Mouse (Mus musculus): Measurements from ENCODE around the gene Fndc3b.

Gene Fndc3b

DNA sequence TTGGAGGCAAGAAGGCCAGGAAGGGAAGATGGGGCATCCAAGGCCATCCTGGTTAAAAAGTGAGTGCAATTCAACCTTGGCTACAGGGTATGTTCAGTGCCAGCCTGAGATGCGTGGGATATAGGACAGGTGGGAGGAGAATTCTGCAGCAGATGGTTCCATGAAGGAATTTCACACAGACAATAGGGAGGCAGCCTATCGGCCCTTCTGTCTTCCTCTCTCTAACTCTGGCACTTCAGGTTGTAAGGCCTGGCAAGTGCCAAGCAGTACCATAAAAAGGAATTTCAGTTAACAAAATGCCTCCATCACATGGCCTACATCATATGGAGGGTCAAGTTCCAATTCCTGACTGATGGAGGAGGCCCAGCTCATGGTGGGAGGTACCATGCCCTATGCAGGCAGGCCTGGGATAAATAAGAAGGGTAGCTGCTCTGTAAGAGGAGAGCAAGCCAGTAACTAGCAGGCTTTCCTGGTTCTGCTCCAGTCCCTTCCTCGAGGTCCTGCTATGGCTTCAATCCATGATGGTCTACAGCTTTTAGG, 155.6 kb downstream of the Fndc3b start:
- no peak for DNase-seq (ENCODE audit: low spot score in 2 of 2)

DNA sequence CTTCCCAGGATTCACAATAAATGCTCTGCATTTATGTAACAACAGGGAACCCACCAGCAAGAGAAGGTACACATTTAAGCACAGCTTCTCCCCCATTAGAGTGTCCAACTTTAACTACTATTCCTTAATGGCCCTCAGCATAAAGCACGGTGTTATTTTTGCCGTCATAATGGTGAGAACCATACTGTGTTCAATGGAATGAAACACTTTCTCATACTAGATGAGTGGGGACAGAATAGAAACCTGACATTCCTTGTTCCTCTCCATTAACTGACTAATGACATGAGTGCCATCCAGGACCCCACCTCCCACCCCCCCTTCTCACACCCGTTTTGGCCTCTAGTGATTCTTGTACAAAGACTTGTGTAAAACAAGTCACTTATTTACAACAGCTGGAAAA, 156.8 kb downstream of the Fndc3b start:
- DNase-seq (ENCODE audit: low spot score in 2 of 2), result no peak

DNA sequence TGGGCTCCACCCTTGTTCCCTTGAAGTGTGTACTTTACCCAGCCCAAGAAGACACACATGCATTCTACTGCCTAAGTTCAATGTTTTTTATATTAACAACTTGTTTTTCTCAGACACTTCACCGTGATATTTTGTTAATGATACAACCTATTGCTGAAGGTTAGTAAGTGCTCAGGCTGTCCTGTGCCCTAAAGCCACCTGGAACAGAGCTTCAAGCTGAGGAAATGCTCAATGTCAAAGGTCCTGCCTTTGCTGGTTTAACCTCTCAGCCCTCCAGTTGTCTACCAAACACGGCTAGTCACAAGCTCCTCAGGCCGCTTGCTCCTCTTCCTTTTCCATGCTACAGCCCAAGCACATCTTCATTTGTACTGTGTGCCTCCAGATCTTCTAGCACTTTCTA, 157.3 kb downstream of the Fndc3b start:
- DNase-seq (ENCODE audit: low spot score in 2 of 2), result no peak

DNA sequence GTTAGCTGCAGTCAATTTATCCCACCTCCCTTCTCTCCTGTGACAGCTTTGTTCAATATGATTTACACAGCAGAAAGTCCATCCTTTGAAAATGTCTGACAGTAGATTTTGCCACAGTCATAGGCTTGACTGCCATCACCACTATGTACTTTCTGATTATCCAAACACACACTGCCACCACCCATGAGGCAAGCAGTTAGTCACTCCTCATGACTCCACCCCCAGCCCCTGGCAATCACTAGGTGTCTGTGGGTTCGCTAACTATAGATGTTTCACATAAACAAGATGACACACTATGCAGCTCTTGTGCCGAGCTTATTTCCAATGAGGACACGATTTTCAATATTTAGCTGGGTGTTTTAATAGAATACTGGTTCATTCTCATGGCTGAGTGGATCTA, 160.1 kb downstream of the Fndc3b start:
- no peak for DNase-seq (ENCODE audit: low spot score in 2 of 2)

DNA sequence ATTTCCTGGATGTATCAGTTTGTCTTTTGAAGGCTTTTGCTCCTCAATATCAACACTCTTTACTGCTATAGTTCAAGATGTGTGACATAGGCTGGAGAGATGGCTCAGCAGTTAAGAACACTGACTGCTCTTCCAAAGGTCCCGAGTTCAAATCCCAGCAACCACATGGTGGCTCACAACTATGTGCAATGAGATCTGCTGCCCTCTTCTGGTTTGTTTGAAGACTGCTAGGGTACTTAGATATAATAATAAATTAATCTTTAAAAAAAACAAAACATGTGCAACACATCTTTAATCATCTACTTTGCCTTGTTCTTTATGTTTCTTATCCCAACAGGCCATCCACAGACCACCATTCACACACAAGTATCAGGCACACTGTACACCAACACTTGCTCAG, 160.7 kb downstream of the Fndc3b start:
- no peak for DNase-seq (ENCODE audit: low spot score in 2 of 2)

DNA sequence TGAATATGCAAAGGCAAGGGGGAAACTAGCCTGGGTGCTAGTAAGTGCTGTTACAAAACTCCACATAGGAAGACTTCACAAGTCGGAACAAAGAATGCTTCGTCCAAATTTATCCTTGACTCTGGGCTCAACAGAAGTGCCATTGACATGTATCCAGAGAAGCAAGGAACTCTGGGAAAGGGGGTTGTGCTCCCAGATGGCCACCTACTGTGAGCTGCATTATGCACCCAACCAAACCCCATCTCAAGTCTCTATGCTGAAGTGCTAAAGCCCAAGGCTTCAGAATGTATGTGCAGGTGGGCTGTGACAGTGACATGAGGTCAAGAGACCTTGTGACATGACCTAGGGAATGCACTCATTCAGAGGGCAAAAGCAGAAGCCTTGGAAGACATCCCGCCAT, 165.5 kb downstream of the Fndc3b start:
- DNase-seq (ENCODE audit: low spot score in 2 of 2), result no peak

DNA sequence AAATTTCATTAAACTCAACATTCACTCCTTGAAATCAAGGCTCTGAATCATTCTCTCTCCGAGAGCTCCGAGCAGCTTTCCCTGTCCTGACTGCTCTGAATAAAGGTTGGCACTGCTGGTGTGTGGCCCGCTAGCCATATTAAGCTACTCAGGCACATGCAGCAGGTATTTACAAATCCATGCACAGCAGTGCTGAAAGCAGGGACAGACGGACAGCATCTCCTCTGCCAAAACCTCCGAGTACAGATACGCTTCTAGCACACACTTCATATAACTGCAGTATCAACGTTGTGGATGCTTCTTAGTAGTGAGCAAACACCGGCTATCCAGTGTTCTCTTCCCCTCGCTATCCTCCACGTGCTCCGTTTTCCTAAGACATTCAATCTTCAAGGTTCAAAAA, 167.0 kb downstream of the Fndc3b start:
- DNase-seq (ENCODE audit: low spot score in 2 of 2), result no peak

DNA sequence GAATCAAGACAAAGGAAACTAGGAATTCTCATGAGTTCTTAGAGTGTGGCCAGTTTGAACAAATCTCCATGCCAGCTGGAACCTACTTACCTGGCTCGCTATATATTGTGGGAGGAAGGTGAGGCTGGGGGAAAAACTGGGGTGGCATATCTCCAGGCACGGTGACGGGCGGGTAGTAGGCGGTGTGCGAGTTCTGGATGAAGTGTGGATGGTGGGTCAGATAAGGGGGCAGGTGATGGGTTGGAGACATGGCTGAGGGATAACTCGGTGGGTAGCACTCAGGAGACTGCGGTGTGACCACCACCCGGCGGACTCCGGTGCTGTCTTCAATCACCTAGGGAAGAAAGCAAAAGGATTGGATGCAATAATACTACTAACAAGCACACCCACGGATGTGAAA, 169.3 kb downstream of the Fndc3b start:
- DNase-seq (ENCODE audit: low spot score in 2 of 2), result no peak

DNA sequence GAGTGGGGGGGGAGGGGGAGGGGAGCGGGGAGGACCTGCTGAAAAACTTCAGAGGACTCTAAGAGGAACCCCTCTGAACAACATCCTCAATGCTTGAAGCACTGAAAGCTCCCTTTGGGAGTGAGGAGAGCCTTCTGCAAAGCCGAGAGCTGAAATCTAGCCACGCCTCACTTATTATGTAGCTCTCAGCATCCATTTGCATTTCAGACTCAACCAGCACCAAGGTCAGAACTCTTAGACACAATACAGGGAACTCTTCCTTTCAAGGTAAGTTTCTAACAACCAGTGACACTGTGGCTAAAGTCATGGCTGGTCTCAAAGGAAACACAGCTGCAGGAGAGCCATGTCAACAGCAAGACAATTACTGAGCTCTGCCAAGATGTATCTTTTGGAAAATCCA, 169.9 kb downstream of the Fndc3b start:
- DNase-seq (ENCODE audit: low spot score in 2 of 2), result no peak

DNA sequence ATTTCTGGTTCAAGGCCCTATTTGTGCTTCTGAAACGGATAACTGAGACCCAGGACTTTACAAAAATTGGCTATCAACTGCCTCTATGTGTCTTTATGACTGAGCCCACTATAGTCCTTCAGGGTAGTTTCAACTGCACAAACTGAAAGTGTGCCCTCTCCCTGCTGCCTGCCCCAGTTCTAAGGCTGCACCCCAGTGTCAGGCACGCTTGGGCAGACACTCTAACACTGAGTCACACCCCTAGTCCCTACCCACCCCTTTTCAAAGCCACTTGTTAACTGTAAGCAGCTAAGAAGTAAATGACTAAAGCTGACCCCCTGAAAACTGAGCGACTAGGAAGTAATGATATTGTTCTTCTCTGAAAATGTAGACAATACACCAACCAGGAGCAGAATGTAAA, 176.9 kb downstream of the Fndc3b start:
- no peak for DNase-seq (ENCODE audit: low spot score in 2 of 2)

DNA sequence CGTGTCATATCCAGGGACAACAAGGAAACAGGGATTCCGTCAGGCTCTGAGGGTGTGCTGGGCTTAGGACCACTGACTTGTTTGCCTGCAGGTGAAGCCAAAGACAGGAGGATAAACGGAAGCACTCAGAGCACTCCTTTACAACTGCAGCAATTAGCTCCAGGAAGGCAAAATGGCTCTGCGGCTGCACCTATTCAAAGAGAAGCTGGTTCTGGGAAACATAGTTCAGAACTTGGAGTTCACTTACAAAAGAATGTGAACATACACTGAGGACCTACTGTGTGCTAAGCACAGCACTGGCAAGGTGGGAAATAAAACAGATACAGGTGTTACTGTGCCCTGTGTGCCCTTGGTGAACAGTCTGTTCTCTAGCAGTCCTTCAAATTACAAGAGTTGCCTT, 177.4 kb downstream of the Fndc3b start:
- DNase-seq (ENCODE audit: low spot score in 2 of 2), result no peak

DNA sequence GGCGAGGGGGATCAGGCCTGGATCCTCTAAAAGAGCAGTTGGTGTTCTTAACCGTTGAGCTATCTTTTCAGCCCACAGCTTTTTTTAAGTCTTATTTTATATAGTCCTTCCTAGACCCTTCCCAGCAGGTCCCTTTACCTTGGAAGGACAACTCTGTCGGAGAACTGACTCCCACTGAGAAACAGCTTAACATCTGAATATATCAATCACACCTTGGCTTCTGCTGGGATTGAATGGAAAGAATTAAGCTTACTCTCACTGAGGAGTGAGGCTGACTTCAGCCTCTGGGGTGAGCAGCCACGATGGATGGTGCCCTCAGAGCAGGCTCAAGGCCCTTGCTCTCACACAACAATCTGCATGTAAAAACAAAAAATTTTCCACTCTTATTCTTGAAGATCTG, 179.1 kb downstream of the Fndc3b start:
- DNase-seq (ENCODE audit: low spot score in 2 of 2), result no peak

DNA sequence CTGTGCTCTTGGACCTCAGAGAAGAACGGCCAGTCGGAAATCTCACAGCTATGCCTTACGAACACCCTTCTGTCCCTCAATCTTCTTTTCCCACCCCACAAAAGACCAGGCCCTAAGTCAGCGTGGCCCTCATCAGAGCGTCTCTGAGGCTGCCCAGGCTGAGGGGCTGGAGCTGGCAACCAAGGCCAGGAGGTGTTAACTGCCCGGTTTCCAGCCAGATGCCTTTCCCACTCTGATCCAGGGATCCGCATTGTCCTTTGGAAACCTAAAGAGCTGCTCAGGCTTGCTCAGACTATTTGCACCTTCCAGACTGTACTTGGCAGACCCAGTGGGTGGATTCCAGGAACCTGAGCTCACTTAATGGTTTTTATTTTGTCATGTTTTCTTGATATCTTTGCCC, 180.7 kb downstream of the Fndc3b start:
- no peak for DNase-seq (ENCODE audit: low spot score in 2 of 2)

DNA sequence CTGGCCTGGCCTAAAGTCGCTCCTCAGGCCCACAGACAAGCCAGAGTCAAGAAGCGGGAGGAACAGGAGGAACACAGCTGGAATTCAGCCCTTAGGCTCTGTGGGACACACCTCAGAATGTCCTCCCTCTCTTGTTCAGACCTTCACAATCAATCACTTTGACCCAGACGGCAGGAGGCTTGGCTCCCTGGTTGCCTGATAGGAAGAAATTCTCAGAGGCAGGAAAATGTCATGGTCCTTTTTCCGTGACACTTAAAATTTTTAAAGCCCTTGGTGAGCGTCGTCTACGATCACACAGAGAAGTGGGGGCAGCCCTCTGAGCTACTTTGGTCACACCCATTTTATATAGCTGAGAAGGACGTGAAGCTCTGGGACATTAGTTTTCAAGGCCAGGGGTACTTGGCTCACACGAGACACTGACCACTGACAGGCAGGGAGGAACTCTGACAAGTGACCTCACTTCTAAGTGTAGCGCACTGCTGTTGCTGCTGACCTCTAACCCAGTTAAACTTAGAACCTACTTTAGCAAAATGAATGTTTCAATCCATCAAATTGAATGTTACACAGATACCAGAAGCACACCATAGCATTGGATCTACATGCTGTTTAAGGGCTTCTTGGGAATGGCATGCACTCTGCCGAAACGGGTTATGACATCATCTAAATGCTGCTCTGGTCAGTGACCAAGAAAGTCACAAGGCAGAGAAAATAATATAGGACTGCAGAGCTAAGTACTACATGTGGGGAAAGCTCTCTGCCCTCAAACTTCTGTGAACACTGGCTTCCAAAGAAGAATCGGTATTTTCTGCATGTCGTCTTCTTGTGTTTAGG, 181.7 kb downstream of the Fndc3b start:
- no peak for DNase-seq (ENCODE audit: low spot score in 2 of 2)

DNA sequence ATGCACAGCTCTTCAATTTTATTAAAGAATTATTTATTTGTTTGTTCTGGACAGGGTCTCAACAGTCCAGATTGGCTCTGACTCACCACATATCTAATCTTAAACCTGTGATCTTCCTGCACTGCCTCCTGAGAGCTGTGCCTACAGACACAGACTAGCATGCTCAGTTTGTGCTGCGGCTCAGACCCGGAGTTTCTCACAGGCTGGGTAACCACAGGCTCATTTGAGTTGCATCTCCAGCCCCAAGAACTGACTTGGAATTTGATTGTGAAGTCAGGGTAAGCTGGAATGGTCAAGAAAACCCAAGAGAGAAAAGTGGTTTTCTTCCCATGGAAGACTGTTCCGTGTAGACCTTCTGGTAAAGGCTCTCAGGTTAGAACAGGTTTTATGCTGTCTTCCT, 184.1 kb downstream of the Fndc3b start:
- no peak for DNase-seq (ENCODE audit: low spot score in 2 of 2)

DNA sequence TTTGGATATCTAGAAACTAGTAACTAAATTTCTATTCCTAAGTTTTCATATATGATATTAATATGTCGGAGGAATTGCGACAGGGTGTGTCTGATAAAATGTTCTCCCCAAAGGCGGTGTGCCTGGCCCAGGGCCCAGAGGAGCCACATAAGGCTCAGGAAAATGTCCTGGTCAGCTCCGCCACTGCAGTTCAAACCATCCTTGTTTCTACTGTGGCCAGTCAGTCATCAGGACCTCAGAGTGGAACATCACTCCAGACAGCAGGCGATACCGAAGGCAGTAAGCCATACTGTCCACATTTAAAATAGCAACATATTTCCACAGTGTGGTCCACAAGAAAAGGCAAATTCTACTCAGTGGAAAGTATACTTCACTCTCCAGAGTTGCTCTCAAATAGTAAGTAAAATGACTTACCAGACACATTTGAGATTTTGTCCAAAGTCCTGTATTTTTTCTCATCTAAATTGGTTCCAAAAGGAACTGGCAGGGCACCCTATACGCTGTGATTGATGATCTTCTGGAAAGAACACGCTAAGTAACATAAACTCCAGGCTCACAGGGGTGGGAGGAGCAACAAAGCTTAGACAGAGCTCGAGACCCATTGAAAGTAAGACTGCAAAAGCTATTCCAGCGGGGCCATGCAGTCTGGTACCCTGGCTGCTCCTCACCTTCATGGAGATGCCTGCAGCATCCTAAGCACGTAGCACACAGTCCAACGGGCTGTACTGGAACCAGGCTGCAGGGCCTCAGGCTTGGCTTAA, 187.8 kb downstream of the Fndc3b start:
- DNase-seq (ENCODE audit: low spot score in 2 of 2), result no peak

DNA sequence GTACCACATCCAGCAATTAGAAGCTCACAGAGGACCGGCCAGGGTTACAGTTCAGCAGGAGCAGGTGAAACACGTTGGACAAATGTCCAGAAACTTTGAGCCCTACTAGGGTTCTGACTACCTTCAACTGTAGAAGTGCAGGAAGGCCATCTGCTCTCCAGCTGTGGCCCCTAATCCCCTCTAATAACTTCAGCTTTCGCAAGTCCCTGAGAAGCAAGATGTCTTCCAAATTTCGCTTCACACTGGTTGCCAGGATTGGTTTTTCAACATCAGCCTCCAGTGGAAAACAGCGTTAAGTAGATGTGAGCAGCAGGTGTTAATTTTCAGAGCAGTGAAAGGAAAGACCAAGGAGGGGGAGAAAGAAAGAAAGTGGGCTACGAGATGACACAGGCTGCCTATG, 190.7 kb downstream of the Fndc3b start:
- DNase-seq (ENCODE audit: low spot score in 2 of 2), result no peak

DNA sequence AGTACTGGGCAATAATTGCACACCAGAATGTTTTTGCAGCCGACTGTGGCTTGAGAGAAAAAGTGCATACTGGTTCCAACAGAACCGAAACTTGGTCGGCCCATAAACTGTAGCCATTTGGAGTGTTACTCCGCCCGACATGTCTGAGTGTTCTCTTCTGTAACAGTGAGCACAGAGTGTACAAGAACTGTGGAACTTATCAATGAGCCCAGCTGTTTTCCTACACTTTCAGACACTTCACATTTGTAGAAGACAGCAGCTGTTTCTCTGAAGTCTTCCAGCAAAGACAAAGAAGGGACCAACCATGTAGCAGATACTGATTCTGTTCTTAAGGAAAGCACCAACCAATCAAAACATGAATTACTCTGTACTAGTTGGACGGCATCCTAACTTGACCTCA, 191.6 kb downstream of the Fndc3b start:
- DNase-seq (ENCODE audit: low spot score in 2 of 2), result no peak

DNA sequence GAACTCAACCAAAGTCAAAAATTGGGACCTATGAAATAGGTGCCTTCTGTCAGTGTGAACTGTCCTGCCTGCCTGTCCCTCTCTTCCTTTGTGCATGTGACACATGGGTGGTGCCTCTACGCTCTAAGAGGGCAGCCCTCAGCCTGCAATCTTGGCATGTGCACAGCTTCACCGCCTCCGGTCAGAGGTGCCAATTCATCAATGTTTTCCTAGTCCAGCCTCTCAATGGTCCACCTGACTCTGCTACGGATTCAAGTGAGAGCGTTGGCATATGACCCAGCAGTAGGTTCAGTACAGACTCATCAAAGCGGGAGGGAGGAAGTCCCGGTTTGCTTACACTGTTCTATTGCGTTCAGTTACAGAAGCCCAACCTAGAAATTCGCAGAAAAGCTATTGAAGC, 192.2 kb downstream of the Fndc3b start:
- DNase-seq (ENCODE audit: low spot score in 2 of 2), result no peak

DNA sequence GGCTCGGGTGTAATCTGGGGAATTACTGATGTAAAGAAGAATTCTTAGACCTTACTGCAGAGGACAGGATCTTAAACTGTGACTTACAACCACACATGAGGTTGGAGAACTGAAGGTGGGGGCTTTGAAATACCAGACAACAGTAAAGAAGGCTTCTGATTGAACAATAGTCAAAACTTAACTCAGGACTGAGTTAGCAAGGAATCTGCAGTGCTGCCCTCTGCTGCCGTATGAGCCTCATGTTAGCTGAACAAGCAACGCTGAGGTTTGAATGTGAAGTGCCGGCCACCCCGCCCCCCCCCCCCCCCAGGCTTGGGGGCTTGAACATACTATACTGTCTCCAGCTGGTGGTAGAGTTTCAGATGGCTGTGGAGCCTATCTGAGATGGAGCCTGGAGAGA, 194.6 kb downstream of the Fndc3b start:
- no peak for DNase-seq (ENCODE audit: low spot score in 2 of 2)

DNA sequence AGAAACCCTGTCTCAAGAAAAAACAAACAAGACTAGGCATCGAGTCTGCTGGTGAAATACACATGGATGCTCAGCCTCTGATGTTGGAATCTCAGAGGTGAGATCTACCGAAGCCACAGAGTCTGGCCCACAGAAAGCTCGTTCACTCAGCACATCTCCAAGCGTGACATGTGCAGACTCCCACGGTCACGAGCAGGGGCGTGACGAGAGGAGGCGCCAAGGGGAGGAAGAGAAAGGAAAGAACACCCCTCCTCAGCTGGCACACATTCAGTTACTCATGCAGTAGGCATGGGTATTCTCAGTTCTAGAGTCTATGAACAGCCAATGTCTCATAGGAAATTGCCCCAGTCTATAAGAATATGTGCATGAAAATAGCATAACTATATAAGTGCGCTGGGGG, 199.3 kb downstream of the Fndc3b start:
- no peak for DNase-seq (ENCODE audit: low spot score in 2 of 2)

DNA sequence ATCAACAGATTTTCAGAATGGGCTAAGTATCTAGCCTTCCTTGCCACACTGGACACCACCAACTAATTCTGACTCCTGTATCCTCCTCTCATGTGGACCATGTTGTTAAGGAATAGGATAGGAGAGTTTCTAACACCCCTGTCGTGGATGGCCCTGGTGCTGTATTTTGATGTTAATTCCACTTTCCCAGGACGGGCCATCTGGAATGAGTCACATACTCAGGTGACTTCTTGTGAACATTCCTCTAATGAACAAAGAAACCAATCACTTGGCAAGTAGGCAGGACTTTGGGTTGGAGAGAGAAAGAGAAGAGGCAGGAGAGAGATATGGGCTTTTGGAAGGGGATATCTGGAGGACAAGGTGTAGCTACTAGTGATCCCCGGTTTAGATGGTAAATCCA, 204.2 kb downstream of the Fndc3b start:
- DNase-seq (ENCODE audit: low spot score in 2 of 2), result no peak

DNA sequence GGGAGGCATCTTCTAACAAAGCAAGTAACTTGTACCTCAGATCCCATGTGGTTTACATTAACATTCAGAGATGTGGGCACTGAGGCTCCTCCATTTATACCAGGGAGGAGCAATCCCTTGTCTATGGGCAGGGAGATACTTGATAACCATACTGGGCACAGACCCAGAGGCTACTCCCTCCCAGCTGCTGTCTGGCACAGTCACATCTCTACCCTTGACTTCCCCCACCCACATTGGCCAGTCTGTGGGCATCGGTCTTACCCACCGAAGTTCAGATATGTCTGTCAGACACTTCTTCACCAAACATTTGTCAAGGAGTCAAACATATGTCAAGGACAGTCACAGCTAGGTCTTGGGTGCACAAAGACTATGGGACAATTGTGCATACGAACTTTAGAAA, 205.5 kb downstream of the Fndc3b start:
- DNase-seq (ENCODE audit: low spot score in 2 of 2), result no peak
